Mouse (Mus musculus): ENCODE data around the gene Stat5a. TPM values are rescaled to one million over a fixed set of nuclear protein-coding genes. Genes with fewer than 3 reads are reported as not detected.

The Stat5a gene
- polyA plus RNA-seq (2017; shearing (Covaris generic)): 10 to 100 TPM; 31.2 to 34.1 (median 31.3) TPM

DNA sequence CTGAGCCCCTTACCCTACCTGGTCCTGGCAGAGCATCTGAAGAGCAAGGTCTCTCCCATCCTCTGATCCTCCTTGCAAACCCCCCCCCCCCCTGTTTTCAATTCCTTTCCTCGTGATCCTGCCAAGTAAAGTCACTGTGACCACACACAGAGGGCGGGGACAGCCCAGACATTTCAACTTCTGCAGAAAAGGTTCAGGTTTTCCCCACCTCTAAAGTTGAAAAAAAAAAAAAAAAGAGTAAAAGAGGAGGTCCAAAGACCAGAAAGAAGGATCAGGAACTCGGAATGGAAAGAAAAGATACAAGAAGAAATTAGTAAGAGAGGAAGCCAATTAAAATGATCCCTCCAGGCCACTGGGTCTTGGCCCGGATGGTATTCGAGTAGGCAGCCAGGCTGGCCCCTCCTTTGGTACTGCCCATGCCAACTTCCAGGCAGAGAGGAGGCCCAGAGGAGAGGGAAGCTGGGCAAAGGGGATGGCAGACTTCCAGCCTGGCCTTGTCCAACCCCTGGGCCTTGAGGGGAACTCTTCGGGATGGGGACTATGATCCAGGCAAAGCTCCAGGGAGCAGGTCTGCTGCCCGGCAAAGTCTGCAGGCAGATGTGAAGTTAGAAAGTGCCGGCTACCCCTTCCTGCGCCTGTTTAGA, at the start of gene Stat5a:
TSS of gene Stat5a (plus strand) at position 417 of the 644 bp plus-strand sequence.
- ATAC-seq: no peak

GRCm38 (mm10) chr11:100810516-100810915, 48.6 kb upstream of the Stat5a start:
- no peak for ATAC-seq

GRCm38 (mm10) chr11:100811132-100811531, 48.0 kb upstream of the Stat5a start:
- no peak for ATAC-seq

DNA sequence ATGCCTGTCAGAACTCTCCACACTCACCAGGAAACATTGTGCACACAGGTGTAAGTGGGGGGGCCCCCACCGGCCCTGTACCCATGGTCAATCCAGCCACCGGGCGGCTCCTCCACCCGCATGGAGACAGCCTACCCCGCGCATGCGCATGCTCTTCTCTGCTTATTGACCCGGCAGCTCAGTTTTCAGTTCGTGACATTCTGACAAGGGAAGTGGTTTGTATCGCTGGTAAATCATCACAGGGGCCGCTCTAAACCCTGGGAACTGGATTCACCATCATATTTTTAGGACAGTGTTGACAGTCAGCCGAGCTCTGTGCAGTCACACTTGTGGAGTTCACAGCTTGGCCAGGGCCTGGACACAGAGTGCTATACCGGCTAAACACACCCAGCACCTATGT, 44.7 kb upstream of the Stat5a start:
- peak; percentile 87 for ATAC-seq

- no peak for ATAC-seq
These were observed 42.8 kb upstream of the Stat5a start for GRCm38 (mm10) chr11:100816342-100816741.

DNA sequence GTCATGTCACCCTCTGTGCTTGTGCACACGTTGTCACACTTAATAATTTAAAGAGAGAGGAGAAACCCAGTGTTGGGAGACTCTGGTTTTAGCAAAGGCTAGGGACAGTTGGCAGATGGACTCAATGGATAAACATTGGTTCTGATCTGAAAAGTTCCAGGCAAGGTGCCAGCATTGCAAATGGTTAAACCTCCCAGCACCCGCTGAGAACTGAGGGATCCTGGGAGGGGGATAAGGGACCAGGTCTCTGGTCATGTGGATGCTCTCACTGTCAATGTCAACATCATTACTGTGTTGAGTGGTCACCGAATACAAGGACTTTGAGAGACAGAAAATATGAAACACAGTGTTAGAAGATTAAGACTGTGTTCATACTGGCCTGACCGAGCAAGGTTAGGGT, 42.4 kb upstream of the Stat5a start:
- ATAC-seq: no peak

GRCm38 (mm10) chr11:100817311-100817710, 41.8 kb upstream of the Stat5a start:
- no peak for ATAC-seq

DNA sequence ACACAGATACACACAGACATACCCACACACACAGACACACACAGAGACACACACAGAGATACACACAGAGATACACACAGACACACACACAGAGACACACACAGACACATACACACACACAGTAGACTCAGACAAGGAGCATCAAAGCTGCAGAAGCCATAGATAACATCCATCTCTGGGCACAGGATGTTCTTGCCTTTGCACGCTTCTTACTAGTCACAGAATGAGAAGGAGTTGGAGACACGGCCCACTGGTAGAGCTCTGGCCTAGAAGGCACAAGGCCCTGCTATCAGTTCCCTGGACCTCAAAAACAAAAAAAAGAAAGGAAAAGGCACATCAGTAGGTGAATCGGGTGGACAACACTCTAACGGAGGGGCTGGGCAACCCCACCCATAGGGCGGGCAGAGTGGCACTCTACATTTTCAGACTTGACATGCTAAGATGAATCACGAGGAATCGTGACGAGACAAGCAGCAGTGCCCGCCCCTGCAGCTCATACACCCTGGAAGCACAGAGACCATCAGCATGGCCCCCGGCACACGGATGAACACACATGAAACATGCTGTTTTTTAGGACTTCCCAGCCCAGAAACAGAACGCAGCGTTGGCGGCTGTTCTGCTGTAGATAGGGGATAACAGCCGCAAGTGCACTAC, 40.7 kb upstream of the Stat5a start:
- peak; percentile 39 for ATAC-seq

- no peak for ATAC-seq
These were observed 40.1 kb upstream of the Stat5a start for GRCm38 (mm10) chr11:100819048-100819447.

GRCm38 (mm10) chr11:100819626-100820025, 39.5 kb upstream of the Stat5a start:
- no peak for ATAC-seq

DNA sequence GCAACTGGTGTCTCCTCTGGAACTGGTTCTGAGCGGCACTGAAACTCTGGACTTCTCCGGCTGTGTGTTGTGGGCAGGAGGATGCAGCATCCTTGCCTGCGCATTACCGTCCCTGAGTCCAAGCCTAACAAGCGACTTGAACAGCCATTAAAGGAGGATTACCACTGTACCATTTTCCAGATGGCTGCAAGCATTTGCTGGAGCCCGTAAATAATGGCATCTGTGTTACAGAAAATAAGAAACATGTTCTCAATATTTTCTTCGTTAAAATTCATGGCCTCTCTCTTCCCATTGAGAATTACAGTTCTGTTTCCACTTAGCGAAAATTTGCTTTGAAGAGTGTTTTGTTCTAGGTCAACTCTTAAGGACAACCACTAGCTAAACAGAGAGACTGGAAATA, 39.1 kb upstream of the Stat5a start:
- no peak for ATAC-seq

- ATAC-seq: no peak
These were observed 37.4 kb upstream of the Stat5a start for GRCm38 (mm10) chr11:100821605-100822220.

DNA sequence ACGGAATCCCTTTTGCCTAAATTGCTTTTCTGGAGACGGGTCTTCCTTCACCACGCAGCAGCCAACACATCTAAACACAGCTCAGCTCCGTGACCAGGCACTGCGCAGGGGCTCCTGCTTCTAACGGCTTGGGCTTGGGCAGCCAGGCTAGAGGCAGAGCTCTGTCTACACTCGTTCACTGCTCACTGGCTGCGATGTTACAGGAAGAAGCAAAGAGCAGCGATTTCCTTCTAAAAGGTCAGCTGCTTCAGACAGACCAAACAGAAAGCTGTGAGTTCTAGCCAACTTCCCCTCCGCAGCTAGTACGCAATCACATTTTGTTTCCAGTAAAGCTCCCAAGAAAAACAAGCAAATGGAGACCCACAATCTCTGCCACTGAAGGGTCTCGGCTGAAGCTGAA, 36.8 kb upstream of the Stat5a start:
- ATAC-seq: peak; percentile 73

GRCm38 (mm10) chr11:100823543-100824313, 35.4 kb upstream of the Stat5a start:
- peak; percentile 78 for ATAC-seq

- ATAC-seq: peak; percentile 18
These were observed 34.7 kb upstream of the Stat5a start for GRCm38 (mm10) chr11:100824496-100824895.

DNA sequence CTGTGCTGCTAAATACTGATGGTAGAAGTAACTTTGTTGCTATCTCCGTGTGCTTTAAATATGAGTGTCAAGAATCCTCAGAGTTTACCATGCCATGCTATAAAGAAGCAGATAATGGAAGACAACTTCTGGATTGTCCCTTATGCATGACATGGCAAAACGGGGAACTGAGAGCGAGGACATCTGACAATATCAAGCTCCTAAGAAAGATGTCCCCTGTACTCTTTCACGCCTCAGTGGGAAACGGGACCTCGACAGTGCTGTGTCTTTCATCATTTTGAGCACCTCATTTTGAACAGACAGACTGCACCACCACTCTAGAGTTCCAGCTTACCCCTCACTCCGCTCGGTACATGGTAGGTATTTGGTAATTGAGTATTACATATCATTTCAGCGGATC, 33.7 kb upstream of the Stat5a start:
- no peak for ATAC-seq

GRCm38 (mm10) chr11:100826161-100826866, 32.8 kb upstream of the Stat5a start:
- ATAC-seq: no peak

DNA sequence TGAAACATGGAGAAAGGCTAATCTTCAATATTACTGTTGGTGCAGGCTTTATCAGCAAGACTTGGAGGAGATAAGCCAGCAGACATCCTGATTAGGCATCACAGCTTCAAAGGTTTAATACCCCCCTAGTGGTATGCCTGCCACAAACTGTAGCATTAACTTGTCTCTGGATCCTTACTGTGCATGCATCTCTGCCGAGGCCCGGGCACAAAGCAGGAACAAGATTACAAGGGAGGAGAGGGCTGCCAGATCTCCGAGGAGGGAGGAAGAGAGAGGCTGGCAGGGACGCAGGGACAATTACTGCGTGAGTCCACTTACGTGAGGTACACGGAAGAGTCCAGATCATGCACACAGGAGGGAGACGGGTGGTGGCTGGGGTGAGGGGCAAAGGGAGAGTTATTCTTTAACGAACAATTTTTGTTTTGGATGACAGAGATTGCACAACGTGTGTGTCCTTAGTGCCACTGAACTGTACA, 30.4 kb upstream of the Stat5a start:
- ATAC-seq: no peak

DNA sequence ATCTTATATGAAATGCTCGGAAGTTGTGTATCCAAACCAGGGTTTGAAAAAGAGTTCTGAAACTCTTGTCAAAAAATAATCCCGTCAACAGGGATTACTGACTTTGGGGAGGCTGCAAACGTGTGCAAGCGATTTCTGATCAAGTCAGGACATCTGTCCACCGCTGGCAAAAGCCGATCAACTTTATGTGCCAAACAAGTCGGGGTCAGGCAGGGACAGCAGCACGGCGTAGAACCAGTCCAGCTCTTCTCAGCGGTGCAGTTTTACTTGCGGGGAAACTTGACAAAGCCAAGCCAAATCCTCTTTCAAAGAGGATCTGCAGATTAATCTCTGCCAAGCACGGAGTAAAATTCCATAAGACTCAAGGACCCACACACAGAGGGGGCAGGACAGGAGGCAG, 29.5 kb upstream of the Stat5a start:
- ATAC-seq: no peak

- ATAC-seq: peak; percentile 56
These were observed 27.8 kb upstream of the Stat5a start for GRCm38 (mm10) chr11:100831396-100831795.

GRCm38 (mm10) chr11:100833466-100833865, 25.7 kb upstream of the Stat5a start:
- no peak for ATAC-seq

GRCm38 (mm10) chr11:100836923-100837702, 22.0 kb upstream of the Stat5a start:
- ATAC-seq: no peak
